Mouse (Mus musculus): ENCODE measurements at regions not wholly inside any gene's neighbourhood (a gene's known extent, or its start where the extent isn't known, plus 50 kb on each side); places are given as distances from the start of the nearest gene placed in this dataset.

- TF ChIP-seq CTCF (IDR thresholded peaks at IDR 0.05; ENCODE audit: low read depth) (no peak), EP300 (IDR thresholded peaks at IDR 0.05; ENCODE audit: low read depth) (no peak)
Observed at GRCm38 (mm10) chr10:17549711-17550637, 173.0 kb upstream of the Cited2 start.

All from liver, embryonic 14.5 days (tissue).